ENCODE assay signal across 8 mouse cellular contexts in the genomic region with DNA sequence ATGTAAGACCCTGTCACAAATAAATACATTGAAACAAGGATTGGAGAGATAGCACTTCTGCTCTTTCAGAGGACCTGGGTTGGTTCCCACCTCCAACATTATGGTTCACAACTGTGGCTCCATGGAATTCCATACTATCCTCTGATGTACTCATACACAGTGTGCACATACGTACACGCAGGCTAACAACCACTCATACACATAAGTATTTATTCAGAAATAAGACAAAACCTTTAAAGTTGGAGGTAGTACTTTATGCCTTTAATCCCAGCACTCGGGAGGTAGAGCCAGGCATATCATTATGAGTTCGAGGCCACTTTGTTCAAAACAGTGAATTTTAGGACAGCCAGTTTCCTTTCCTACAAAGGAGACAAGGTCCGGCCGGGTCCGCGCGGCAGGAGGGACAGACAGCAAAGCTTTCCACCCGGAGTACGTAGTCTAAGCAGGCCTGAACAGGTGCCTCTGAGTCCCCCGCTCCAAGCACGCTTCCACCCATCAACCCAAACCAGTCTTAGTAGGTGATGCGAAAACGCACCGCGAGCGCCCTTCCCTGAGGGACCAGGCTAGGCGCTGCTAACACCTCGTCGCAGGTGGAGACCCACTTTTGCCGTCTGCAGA. TPM values are rescaled to one million over a fixed set of nuclear protein-coding genes. Genes with fewer than 3 reads are reported as not detected.
DNase-seq lines count a peak whose midpoint lies in the region; ATAC-seq and TF ChIP-seq lines count a peak whose summit lies in the region.

No protein-coding gene starts in this region.

- intact Hi-C loops in heart, postnatal 25 days (cut with DNase I), result no loop called here

- no peak for ATAC-seq in heart, embryonic 12.5 days (ENCODE audit: insufficient number of reproducible peaks, low FRiP score)
- no peak for ATAC-seq in forebrain, embryonic 16.5 days
- no peak for ATAC-seq in monocyte, adult 5-6 weeks (replicated peaks; ENCODE audit: insufficient number of reproducible peaks, low FRiP score, low TSS enrichment, poor library complexity, severe bottlenecking)

- peak overlapping the region; percentile 87 for H3K4me3 ChIP-seq in heart, embryonic 12.5 days
- peak overlapping the region; percentile 76 to 92 for H3K4me3 ChIP-seq in ES-E14 (ENCODE audit: insufficient read depth in 1 of 2, low read depth in 1 of 2, low read length in 2 of 2, poor library complexity in 1 of 2, severe bottlenecking in 1 of 2)
- H3K4me3 ChIP-seq in forebrain, embryonic 16.5 days (replicated peaks; ENCODE audit: low read length), result peak overlapping the region; percentile 62
- peak overlapping the region; percentile 16; the same call in 1 of the 2 replicates for H3K4me3 ChIP-seq in macrophage (ENCODE audit: inconsistent target)

- H3K27me3 ChIP-seq in heart, embryonic 12.5 days (replicated peaks), result peaks cover 60% of the 10 kb centered on the region
- H3K27me3 ChIP-seq in forebrain, embryonic 16.5 days (replicated peaks; ENCODE audit: control insufficient read depth, insufficient read depth, low read length), result peaks cover 12% of the 10 kb centered on the region

- H3K9ac ChIP-seq in heart, embryonic 12.5 days, result no peak overlapping the region
- H3K9ac ChIP-seq in ES-E14 (ENCODE audit: insufficient read depth, low read depth, low read length, poor library complexity, severe bottlenecking), result peak overlapping the region; percentile 86
- H3K9ac ChIP-seq in forebrain, embryonic 16.5 days (replicated peaks; ENCODE audit: low read depth, low read length), result no peak overlapping the region

- peaks cover 11% of the 10 kb centered on the region for H3K4me1 ChIP-seq in heart, embryonic 12.5 days (replicated peaks)
- H3K4me1 ChIP-seq in ES-E14 (ENCODE audit: control insufficient read depth in 2 of 2, insufficient read depth in 2 of 2, low read length in 2 of 2, poor library complexity in 1 of 2), result peaks cover 8 to 15% of the 10 kb centered on the region in 2 experiments
- peaks cover 17% of the 10 kb centered on the region for H3K4me1 ChIP-seq in forebrain, embryonic 16.5 days (replicated peaks; ENCODE audit: control insufficient read depth, insufficient read depth, low read length)

- H3K36me3 ChIP-seq in heart, embryonic 12.5 days, result no peaks in the 10 kb centered on the region
- H3K36me3 ChIP-seq in ES-E14 (ENCODE audit: control insufficient read depth, insufficient read depth, low read length, poor library complexity, severe bottlenecking) (peaks cover 17% of the 10 kb centered on the region), macrophage (ENCODE audit: inconsistent target) (no peaks in the 10 kb centered on the region)
- no peaks in the 10 kb centered on the region for H3K36me3 ChIP-seq in forebrain, embryonic 16.5 days (ENCODE audit: control insufficient read depth, insufficient read depth)

- WGBS in heart, embryonic 12.5 days, result 6% methylated on average over 22 of the region's 22 CpGs
- WGBS in forebrain, embryonic 16.5 days, result 6% methylated on average over 22 of the region's 22 CpGs
- WGBS in macrophage (ENCODE audit: missing documents), result 35% methylated on average over 20 of the region's 22 CpGs

- H3K27ac ChIP-seq in heart, embryonic 12.5 days (ENCODE audit: poor library complexity, severe bottlenecking), result no peak overlapping the region
- H3K27ac ChIP-seq in ES-E14 (ENCODE audit: insufficient read depth, low read depth, low read length, poor library complexity, severe bottlenecking) (peak overlapping the region; percentile 97), macrophage (no peak overlapping the region)
- no peak overlapping the region for H3K27ac ChIP-seq in forebrain, embryonic 16.5 days (ENCODE audit: low read length)

- in situ Hi-C loops in ES-E14 (cut with MboI; ENCODE audit: low sequenced_read_pairs in 2 of 2, unreplicated experiment in 2 of 2), result no loop called here

- DNase-seq in heart, postnatal 25 days (ENCODE audit: low spot score), result no peak
- no peak for DNase-seq in ES-E14 (ENCODE audit: low read depth, low spot score)
- DNase-seq in frontal cortex, postnatal 36 days (ENCODE audit: low spot score in 2 of 2), result no peak
- no peak for DNase-seq in spleen, postnatal 36 days (ENCODE audit: low spot score in 2 of 2)

- no peaks in the 10 kb centered on the region for H3K9me3 ChIP-seq in heart, embryonic 12.5 days (replicated peaks)
- H3K9me3 ChIP-seq in ES-E14 (ENCODE audit: control insufficient read depth, insufficient read depth, low read depth, low read length), result no peaks in the 10 kb centered on the region
- no peaks in the 10 kb centered on the region for H3K9me3 ChIP-seq in forebrain, embryonic 16.5 days (ENCODE audit: control insufficient read depth, low read length)

- H3K4me2 ChIP-seq in heart, embryonic 12.5 days, result peak overlapping the region; percentile 99
- H3K4me2 ChIP-seq in forebrain, embryonic 16.5 days (ENCODE audit: low read length), result peak overlapping the region; percentile 65

- no peaks in the 10 kb centered on the region for H3K79me2 ChIP-seq in macrophage (ENCODE audit: inconsistent target)

TF ChIP-seq in ES-E14, 5 proteins besides CTCF, POLR2A, EP300 and RAD21:
- TF ChIP-seq HCFC1 (IDR thresholded peaks at IDR 0.05; ENCODE audit: borderline replicate concordance, insufficient read depth, low read length) (no peak), MAFK (IDR thresholded peaks at IDR 0.05; ENCODE audit: insufficient read depth, low read depth, low read length) (no peak), CHD2 (IDR thresholded peaks at IDR 0.05; ENCODE audit: low read depth, low read length) (no peak), ZNF384 (IDR thresholded peaks at IDR 0.05; ENCODE audit: low read depth, low read length) (no peak), ZC3H11A (IDR thresholded peaks at IDR 0.05; ENCODE audit: borderline replicate concordance, low read depth, low read length) (no peak)

RNA-seq across cellular contexts. Expression of a gene that starts 37.8 kb away (rescaled TPM):
- polyA plus RNA-seq in heart, embryonic 12.5 days (2016; fragmentation: Nextera tagmentation; extraction: Ambion mirVana), result 1.4 and 1.7 TPM in 2 replicates
- total RNA-seq in heart, postnatal 25 days (2021), result 1 to 10 TPM; 9.4 to 9.8 TPM
- total RNA-seq in ES-E14 (2012; rRNA removed), result 171 and 233 TPM in 2 replicates
- polyA plus RNA-seq in forebrain, embryonic 16.5 days (2015; fragmentation: Nextera tagmentation; extraction: Ambion mirVana), result 3.0 and 4.0 TPM in 2 replicates
- total RNA-seq in macrophage (2018; cell fraction: chromatin; rRNA removed), result 10 to 100 TPM in 10 of 26 experiments, 1 to 10 TPM in 16; 1.4 to 33.0 (median 8.3) TPM
- 1 to 10 TPM in 25 of 26 experiments, under 1 TPM in 1; 0.91 to 8.3 (median 2.7) TPM for total RNA-seq in macrophage (2018; cell fraction: cytosol; rRNA removed)
- 10 to 100 TPM in 8 of 26 experiments, 1 to 10 TPM in 18; 1.2 to 27.8 (median 4.8) TPM for total RNA-seq in macrophage (2018; cell fraction: nucleus; rRNA removed)
- 1.2 to 5.5 TPM (median 4.3 TPM) in 3 replicates for polyA plus RNA-seq in macrophage (2018)
- 17.8 to 33.8 TPM (median 17.9 TPM) in 3 replicates for total RNA-seq in monocyte, adult 5-6 weeks (2017)

RNA-seq across cellular contexts. Expression of a gene that starts 41.7 kb away (rescaled TPM):
- polyA plus RNA-seq in heart, embryonic 12.5 days (2016; fragmentation: Nextera tagmentation; extraction: Ambion mirVana), result 11.2 and 12.2 TPM in 2 replicates
- total RNA-seq in heart, postnatal 25 days (2021), result 1 to 10 TPM; 6.3 to 6.4 TPM
- total RNA-seq in ES-E14 (2012; rRNA removed), result 39.9 and 42.4 TPM in 2 replicates
- polyA plus RNA-seq in forebrain, embryonic 16.5 days (2015; fragmentation: Nextera tagmentation; extraction: Ambion mirVana), result 6.7 and 8.5 TPM in 2 replicates
- total RNA-seq in macrophage (2018; cell fraction: chromatin; rRNA removed), result 100 to 1,000 TPM in 24 of 26 experiments, 10 to 100 TPM in 2; 96.9 to 911 (median 311) TPM
- total RNA-seq in macrophage (2018; cell fraction: cytosol; rRNA removed), result 100 to 1,000 TPM in 13 of 26 experiments, 10 to 100 TPM in 13; 28.8 to 219 (median 97.8) TPM
- total RNA-seq in macrophage (2018; cell fraction: nucleus; rRNA removed), result 100 to 1,000 TPM in 25 of 26 experiments, 10 to 100 TPM in 1; 82.7 to 710 (median 344) TPM
- 22.8 to 91.0 TPM (median 42.5 TPM) in 3 replicates for polyA plus RNA-seq in macrophage (2018)
- 85.0 to 218 TPM (median 113 TPM) in 3 replicates for total RNA-seq in monocyte, adult 5-6 weeks (2017)

Comparison
In these comparisons a context has a peak if more than half of its experiments do, and no peak if none do; other contexts are left out.
1. H3K4me3 ChIP-seq: peak in every context shown above with its lines; median percentile 87 in heart, embryonic 12.5 days; 84 in ES-E14; 62 in forebrain, embryonic 16.5 days; 16 in macrophage.